In genomic region chr1:188321534-188321933, GRCm38 (mm10) we compare ENCODE assay signal across 16 mouse cellular contexts. TPM values are rescaled to one million over a fixed set of nuclear protein-coding genes. Genes with fewer than 3 reads are reported as not detected.
A peak's percentile ranks its signal among the peaks of the same experiment; 100 is the strongest.
DNase-seq lines count a peak whose midpoint lies in the region; ATAC-seq and TF ChIP-seq lines count a peak whose summit lies in the region.
"Had no signal": no experiment of that assay in that cellular context is flagged by ENCODE, and none has a peak within 500 bp of the region (broad histone marks: within the 10 kb centered on the region; RNA-seq: fewer than 3 reads in every experiment).

No protein-coding gene starts in this region.

- intact Hi-C loops in heart, postnatal 10 days (cut with DNase I): no loop called here

- no peak for TF ChIP-seq EP300 in MEL (IDR thresholded peaks at IDR 0.05; ENCODE audit: low read depth in 1 of 2, low read length in 2 of 2)

- H3K9ac ChIP-seq in MEL (ENCODE audit: control insufficient read depth, low read depth, low read length, poor library complexity, severe bottlenecking): no peak overlapping the region
- H3K9ac ChIP-seq: hindbrain, embryonic 12.5 days; limb, embryonic 12.5 days had no signal

- TF ChIP-seq CTCF in kidney, adult 2 months (conservative IDR thresholded peaks at IDR 0.05; ENCODE audit: insufficient read depth, insufficient read length, low read depth, low read length): peak; percentile 41; the same call in 1 of the 2 replicates
- TF ChIP-seq CTCF in C2C12 (IDR thresholded peaks at IDR 0.05; ENCODE audit: control insufficient read depth, insufficient read depth, insufficient read length) (peak; percentile 13), MEL (IDR thresholded peaks at IDR 0.05 in 2 of 3, conservative IDR thresholded peaks at IDR 0.05 in 1 of 3; ENCODE audit: control insufficient read depth in 1 of 3, insufficient read depth in 1 of 3, low read depth in 2 of 3, low read length in 3 of 3, poor library complexity in 1 of 3, severe bottlenecking in 1 of 3) (peak; percentile 29 to 64 (median 36); a peak in 4 of 6 replicates)

- H3K36me3 ChIP-seq in kidney, adult 2 months (ENCODE audit: control insufficient read depth, insufficient read depth, low read length): no peaks in the 10 kb centered on the region
- H3K36me3 ChIP-seq in C2C12 (ENCODE audit: control insufficient read depth, insufficient read depth) (no peaks in the 10 kb centered on the region), MEL (ENCODE audit: control insufficient read depth in 1 of 2, insufficient read depth in 2 of 2, low read length in 2 of 2) (no peaks in the 10 kb centered on the region)
- H3K36me3 ChIP-seq: embryonic facial prominence, embryonic 10.5 days; G1E; hindbrain, embryonic 12.5 days; limb, embryonic 12.5 days had no signal

- H3K27ac ChIP-seq in kidney, adult 2 months (ENCODE audit: insufficient read depth, low read depth, low read length): no peak overlapping the region
- H3K27ac ChIP-seq in MEL (ENCODE audit: control insufficient read depth, low read depth, low read length): no peak overlapping the region
- H3K27ac ChIP-seq: embryonic facial prominence, embryonic 10.5 days; hindbrain, embryonic 12.5 days; limb, embryonic 12.5 days had no signal

- no peak overlapping the region for H3ac ChIP-seq in C2C12 (ENCODE audit: control insufficient read depth, insufficient read length, low read depth)

- peak; percentile 69 for TF ChIP-seq RAD21 in MEL (IDR thresholded peaks at IDR 0.05; ENCODE audit: low read depth, low read length)

- no peaks in the 10 kb centered on the region for H3K79me3 ChIP-seq in C2C12 (ENCODE audit: low read depth)

- H3K79me2 ChIP-seq in C2C12 (ENCODE audit: control insufficient read depth, insufficient read depth) (no peaks in the 10 kb centered on the region), MEL (ENCODE audit: control insufficient read depth, insufficient read depth, low read length, poor library complexity) (no peaks in the 10 kb centered on the region)

- H3K27me3 ChIP-seq in kidney, adult 2 months (replicated peaks; ENCODE audit: control insufficient read depth, insufficient read depth, low read length): no peaks in the 10 kb centered on the region
- H3K27me3 ChIP-seq in C2C12 (ENCODE audit: control insufficient read depth, insufficient read depth, insufficient read length): no peaks in the 10 kb centered on the region
- H3K27me3 ChIP-seq in MEL (ENCODE audit: control insufficient read depth in 1 of 2, insufficient read depth in 2 of 2, low read length in 2 of 2): no peaks in the 10 kb centered on the region
- H3K27me3 ChIP-seq: hindbrain, embryonic 12.5 days; limb, embryonic 12.5 days had no signal

- H3K4me1 ChIP-seq in kidney, adult 2 months (ENCODE audit: control insufficient read depth, insufficient read depth, low read length): no peaks in the 10 kb centered on the region
- H3K4me1 ChIP-seq in MEL (ENCODE audit: control insufficient read depth in 1 of 2, insufficient read depth in 2 of 2, low read length in 2 of 2): no peaks in the 10 kb centered on the region
- H3K4me1 ChIP-seq: embryonic facial prominence, embryonic 10.5 days; hindbrain, embryonic 12.5 days; limb, embryonic 12.5 days had no signal

- no peak for DNase-seq in kidney, adult 2 months
- DNase-seq in kidney, postnatal 14 days: no peak
- DNase-seq in MEL (ENCODE audit: low read depth, low spot score): peak; percentile 54
- no peak for DNase-seq in urinary bladder, postnatal 36 days (ENCODE audit: low spot score in 2 of 2)
- no peak for DNase-seq in heart, postnatal 10 days
- no peak for DNase-seq in adrenal gland, adult 18-20 months (ENCODE audit: low spot score in 2 of 2)
- DNase-seq: adrenal gland, adult 8-10 months; cerebellum, adult 11 months; layer of hippocampus, postnatal 36 days had no signal

- no peaks in the 10 kb centered on the region for H3K9me3 ChIP-seq in MEL (replicated peaks; ENCODE audit: insufficient read depth, low read length)
- H3K9me3 ChIP-seq: embryonic facial prominence, embryonic 10.5 days; hindbrain, embryonic 12.5 days; limb, embryonic 12.5 days had no signal

- WGBS in kidney, adult 2 months: 92% methylated on average over 7 of the region's 7 CpGs

- TF ChIP-seq POLR2A in kidney, adult 2 months (IDR thresholded peaks at IDR 0.05; ENCODE audit: low read depth, low read length): no peak
- TF ChIP-seq POLR2A in MEL (IDR thresholded peaks at IDR 0.05; ENCODE audit: control insufficient read depth in 1 of 2, insufficient read depth in 1 of 2, low read depth in 1 of 2, low read length in 2 of 2, poor library complexity in 1 of 2): no peak

- peak; percentile 75 for ATAC-seq in granulocyte monocyte progenitor cell, adult 5-6 weeks (replicated peaks; ENCODE audit: poor library complexity, severe bottlenecking)

- no peak overlapping the region for H3K4me3 ChIP-seq in kidney, adult 2 months (ENCODE audit: insufficient read depth, low read depth, low read length)
- no peak overlapping the region for H3K4me3 ChIP-seq in C2C12 (ENCODE audit: insufficient read depth, poor library complexity, severe bottlenecking)
- H3K4me3 ChIP-seq in MEL (ENCODE audit: control insufficient read depth in 1 of 2, insufficient read depth in 1 of 2, low read depth in 2 of 2, low read length in 2 of 2): no peak overlapping the region
- H3K4me3 ChIP-seq: embryonic facial prominence, embryonic 10.5 days; hindbrain, embryonic 12.5 days; limb, embryonic 12.5 days had no signal

TF ChIP-seq in C2C12, 6 proteins besides CTCF, POLR2A, EP300 and RAD21:
- TF ChIP-seq MYOG (IDR thresholded peaks at IDR 0.05; ENCODE audit: control insufficient read depth, extremely low read depth, insufficient read length): no peak
- no peak for TF ChIP-seq MYOD1 (IDR thresholded peaks at IDR 0.05; ENCODE audit: control insufficient read depth, insufficient read length, low read depth)
- no peak for TF ChIP-seq MAX (IDR thresholded peaks at IDR 0.05)
- no peak for TF ChIP-seq FOSL1 (IDR thresholded peaks at IDR 0.05; ENCODE audit: insufficient read depth, low read length, poor library complexity, severe bottlenecking)
- no peak for TF ChIP-seq USF1 (IDR thresholded peaks at IDR 0.05; ENCODE audit: low read depth)
- TF ChIP-seq CEBPB (IDR thresholded peaks at IDR 0.05; ENCODE audit: low read depth): no peak

TF ChIP-seq in MEL, 35 proteins besides CTCF, POLR2A, EP300 and RAD21:
- TF ChIP-seq ZC3H11A (IDR thresholded peaks at IDR 0.05; ENCODE audit: low read depth, low read length) (peak; percentile 64), MYB (IDR thresholded peaks at IDR 0.05; ENCODE audit: low read depth, low read length) (no peak), SMC3 (IDR thresholded peaks at IDR 0.05; ENCODE audit: low read depth, low read length) (peak; percentile 73), POLR2AphosphoS2 (IDR thresholded peaks at IDR 0.05; ENCODE audit: low read length) (no peak), KAT2A (conservative IDR thresholded peaks at IDR 0.05; ENCODE audit: low read depth, low read length) (no peak), ELF1 (IDR thresholded peaks at IDR 0.05; ENCODE audit: low read depth, low read length) (no peak), ETS1 (IDR thresholded peaks at IDR 0.05; ENCODE audit: low read depth, low read length) (no peak)

RNA-seq across cellular contexts. Expression of gene Ush2a, which starts 59.7 kb away (rescaled TPM):
- 0.01 TPM in 1 of 2 replicates, not detected in the other for polyA plus RNA-seq in kidney, adult 2 months (2012; rRNA removed)
- not detected for polyA plus RNA-seq in C2C12 (2012; fragmentation: generic; extraction: Trizol)
- total RNA-seq in MEL (2012; rRNA removed): under 0.01 TPM in 2 replicates
- under 1 TPM in 1 of 2 experiments, not detected in 1; 0.04 TPM for polyA plus RNA-seq in MEL (2012; ENCODE audit: insufficient read depth in 1 of 2, insufficient read length in 2 of 2, low read depth in 1 of 2, low replicate concordance in 2 of 2, missing spikeins in 1 of 2)
- not detected in 2 replicates for total RNA-seq in granulocyte monocyte progenitor cell, adult 5-6 weeks (2014; fragmentation: Nextera tagmentation)
- total RNA-seq in granulocyte monocyte progenitor cell, adult 5-6 weeks (2017): not detected in 2 replicates
- under 1 TPM; 0.07 to 0.24 TPM for total RNA-seq in heart, postnatal 10 days (2021)
- total RNA-seq in adrenal gland, adult 18-20 months (2021): under 1 TPM in 1 of 2 experiments, not detected in 1; 0.16 TPM
- total RNA-seq: neutrophil, adult 5-6 weeks had no signal
- polyA plus RNA-seq: G1E had no signal
